Mouse (Mus musculus) C2C12 (cell line): ENCODE data around the gene Nudcd2.
A peak's percentile ranks its signal among the peaks of the same experiment; 100 is the strongest.

Experiments
- CTCF ChIP-seq: IDR thresholded peaks from one replicate; pipeline ENCODE4 v1.5.1; 2011; ENCODE audit not compliant: control insufficient read depth, insufficient read depth, insufficient read length
- FOSL1 ChIP-seq: IDR thresholded peaks from one replicate; pipeline ENCODE4 v1.8.0; 2011; ENCODE audit warnings: mild to moderate bottlenecking, low read length; ENCODE audit not compliant: poor library complexity, insufficient read depth, severe bottlenecking
- MAX ChIP-seq: IDR thresholded peaks from one replicate; pipeline ENCODE4 v1.6.1; 2011; ENCODE audit warnings: mild to moderate bottlenecking, control low read depth
- MYOD1 ChIP-seq: IDR thresholded peaks from one replicate; pipeline ENCODE4 v1.6.1; 2011; ENCODE audit warnings: low read depth; ENCODE audit not compliant: control insufficient read depth, insufficient read length
- MYOG ChIP-seq: IDR thresholded peaks from one replicate; pipeline ENCODE4 v1.6.1; 2011; ENCODE audit not compliant: control insufficient read depth, insufficient read length; ENCODE audit errors: extremely low read depth
- USF1 ChIP-seq: IDR thresholded peaks from one replicate; pipeline ENCODE4 v1.6.1; 2011; ENCODE audit warnings: low read depth, mild to moderate bottlenecking, control low read depth, moderate library complexity

GRCm38 (mm10) chr11:40733339-40734174, at the start of gene Nudcd2, which contains the start of gene Hmmr:
- TF ChIP-seq CTCF = no peak
- no peak for TF ChIP-seq MYOG
- peak; percentile 90 for TF ChIP-seq MAX
- peak; percentile 3 for TF ChIP-seq USF1
- no peak for TF ChIP-seq MYOD1
- no peak for TF ChIP-seq FOSL1
